Mouse (Mus musculus): ENCODE results near the gene Uhrf2. TPM values are rescaled to one million over a fixed set of nuclear protein-coding genes. Genes with fewer than 3 reads are reported as not detected.

Uhrf2 gene
- polyA plus RNA-seq, 1 experiment = 24.9 TPM

- DNase-seq (ENCODE audit: low read depth, low spot score) = no peak
- WGBS = 87% methylated on average over 1 of the region's 1 CpGs
Measured at GRCm38 (mm10) chr19:30044630-30045029, 14.3 kb downstream of the Uhrf2 start.

GRCm38 (mm10) chr19:30045857-30046256 lies 15.5 kb downstream of the Uhrf2 start:
- DNase-seq (ENCODE audit: low read depth, low spot score) = no peak

GRCm38 (mm10) chr19:30050584-30050983 lies 20.3 kb downstream of the Uhrf2 start:
- DNase-seq (ENCODE audit: low read depth, low spot score) = no peak
- 81% methylated on average over 2 of the region's 2 CpGs for WGBS

More at GRCm38 (mm10) chr19:30045857-30046256, 15.5 kb downstream of the Uhrf2 start:
- 75% methylated on average over 1 of the region's 1 CpGs for WGBS

- 91% methylated on average over 3 of the region's 3 CpGs for WGBS
- DNase-seq (ENCODE audit: low read depth, low spot score) = no peak
Measured at GRCm38 (mm10) chr19:30051479-30051878, 21.2 kb downstream of the Uhrf2 start.

- 100% methylated on average over 2 of the region's 2 CpGs for WGBS
- DNase-seq (ENCODE audit: low read depth, low spot score) = no peak
Measured at GRCm38 (mm10) chr19:30054218-30054617, 23.9 kb downstream of the Uhrf2 start.

GRCm38 (mm10) chr19:30065797-30066196 lies 35.5 kb downstream of the Uhrf2 start:
- DNase-seq (ENCODE audit: low read depth, low spot score) = no peak
- 33% methylated on average over 4 of the region's 4 CpGs for WGBS

GRCm38 (mm10) chr19:30090163-30090562 lies 59.9 kb downstream of the Uhrf2 start:
- WGBS = 92% methylated on average over 6 of the region's 6 CpGs
- DNase-seq (ENCODE audit: low read depth, low spot score) = no peak

- 92% methylated on average over 12 of the region's 12 CpGs for WGBS
- DNase-seq (ENCODE audit: low read depth, low spot score) = no peak
Measured at GRCm38 (mm10) chr19:30091644-30092295, 61.5 kb downstream of the Uhrf2 start.

GRCm38 (mm10) chr19:30096186-30096585 lies 65.9 kb downstream of the Uhrf2 start:
- 84% methylated on average over 3 of the region's 3 CpGs for WGBS
- no peak for DNase-seq (ENCODE audit: low read depth, low spot score)

GRCm38 (mm10) chr19:30097039-30097438 lies 66.7 kb downstream of the Uhrf2 start:
- 93% methylated on average over 4 of the region's 4 CpGs for WGBS
- no peak for DNase-seq (ENCODE audit: low read depth, low spot score)

GRCm38 (mm10) chr19:30100571-30100970 lies 70.3 kb downstream of the Uhrf2 start:
- 96% methylated on average over 12 of the region's 12 CpGs for WGBS
- DNase-seq (ENCODE audit: low read depth, low spot score) = no peak

GRCm38 (mm10) chr19:30102620-30103019 lies 72.3 kb downstream of the Uhrf2 start:
- WGBS = 84% methylated on average over 6 of the region's 6 CpGs
- no peak for DNase-seq (ENCODE audit: low read depth, low spot score)

- no peak for DNase-seq (ENCODE audit: low read depth, low spot score)
- 83% methylated on average over 6 of the region's 6 CpGs for WGBS
Measured at GRCm38 (mm10) chr19:30105045-30105842, 74.9 kb downstream of the Uhrf2 start.

GRCm38 (mm10) chr19:30107221-30107845 lies 77.0 kb downstream of the Uhrf2 start:
- no peak for DNase-seq (ENCODE audit: low read depth, low spot score)
- 59% methylated on average over 10 of the region's 10 CpGs for whole genome bisulfite sequencing

GRCm38 (mm10) chr19:30108616-30109015 lies 78.3 kb downstream of the Uhrf2 start:
- no peak for DNase-seq (ENCODE audit: low read depth, low spot score)

GRCm38 (mm10) chr19:30109122-30109521 lies 78.8 kb downstream of the Uhrf2 start:
- 90% methylated on average over 6 of the region's 6 CpGs for WGBS
- no peak for DNase-seq (ENCODE audit: low read depth, low spot score)

- WGBS = 96% methylated on average over 3 of the region's 3 CpGs
- DNase-seq (ENCODE audit: low read depth, low spot score) = no peak
Measured at GRCm38 (mm10) chr19:30111421-30111820, 81.1 kb downstream of the Uhrf2 start.

- DNase-seq (ENCODE audit: low read depth, low spot score) = no peak
- WGBS = 89% methylated on average over 16 of the region's 16 CpGs
Measured at GRCm38 (mm10) chr19:30112961-30113688, 82.8 kb downstream of the Uhrf2 start.

GRCm38 (mm10) chr19:30114919-30115441 lies 84.7 kb downstream of the Uhrf2 start:
- 18% methylated on average over 14 of the region's 14 CpGs for WGBS

GRCm38 (mm10) chr19:30115606-30116005 lies 85.3 kb downstream of the Uhrf2 start:
- no peak for DNase-seq (ENCODE audit: low read depth, low spot score)
- WGBS = 52% methylated on average over 5 of the region's 5 CpGs

More at GRCm38 (mm10) chr19:30114919-30115441, 84.7 kb downstream of the Uhrf2 start:
- no peak for DNase-seq (ENCODE audit: low read depth, low spot score)
